Mouse (Mus musculus): ENCODE results near the gene Klhdc8a. TPM values are rescaled to one million over a fixed set of nuclear protein-coding genes. Genes with fewer than 3 reads are reported as not detected.

Klhdc8a gene
- polyA plus RNA-seq, 1 experiment = not detected

DNA sequence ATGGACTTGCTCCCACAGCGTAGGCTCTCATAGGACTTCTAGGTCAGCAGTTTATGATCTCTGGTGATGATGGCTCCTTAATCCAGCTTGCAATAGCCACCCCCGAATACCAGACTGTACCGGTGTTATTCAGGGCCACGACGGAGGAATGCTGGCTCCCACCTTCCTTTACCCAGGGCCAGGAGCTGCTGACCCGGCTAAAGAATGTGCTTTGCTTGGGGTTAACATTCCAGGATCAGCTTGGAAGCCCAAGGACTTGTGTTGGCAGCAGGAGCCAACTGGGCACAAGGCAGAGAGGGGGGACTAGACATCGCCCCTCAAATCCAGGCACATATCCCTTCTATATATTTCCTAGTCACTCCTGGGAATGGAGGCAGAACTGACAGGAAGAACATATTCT is 12.3 kb downstream of the Klhdc8a start:
- TF ChIP-seq CTCF (IDR thresholded peaks at IDR 0.05; ENCODE audit: insufficient read depth, low read depth, low read length) (no peak), POLR2A (IDR thresholded peaks at IDR 0.05; ENCODE audit: insufficient read depth, low read depth, low read length) (no peak)
- Histone ChIP-seq H3K27ac (ENCODE audit: insufficient read depth, low read depth, low read length) (no peak overlapping the region), H3K4me1 (ENCODE audit: control insufficient read depth, insufficient read depth, low read length) (peaks cover under 1% of the 10 kb centered on the region; the same call in 1 of the 2 replicates), H3K4me3 (ENCODE audit: insufficient read depth, low read depth, low read length) (no peak overlapping the region)
- 78% methylated on average over 7 of the region's 7 CpGs for WGBS

DNA sequence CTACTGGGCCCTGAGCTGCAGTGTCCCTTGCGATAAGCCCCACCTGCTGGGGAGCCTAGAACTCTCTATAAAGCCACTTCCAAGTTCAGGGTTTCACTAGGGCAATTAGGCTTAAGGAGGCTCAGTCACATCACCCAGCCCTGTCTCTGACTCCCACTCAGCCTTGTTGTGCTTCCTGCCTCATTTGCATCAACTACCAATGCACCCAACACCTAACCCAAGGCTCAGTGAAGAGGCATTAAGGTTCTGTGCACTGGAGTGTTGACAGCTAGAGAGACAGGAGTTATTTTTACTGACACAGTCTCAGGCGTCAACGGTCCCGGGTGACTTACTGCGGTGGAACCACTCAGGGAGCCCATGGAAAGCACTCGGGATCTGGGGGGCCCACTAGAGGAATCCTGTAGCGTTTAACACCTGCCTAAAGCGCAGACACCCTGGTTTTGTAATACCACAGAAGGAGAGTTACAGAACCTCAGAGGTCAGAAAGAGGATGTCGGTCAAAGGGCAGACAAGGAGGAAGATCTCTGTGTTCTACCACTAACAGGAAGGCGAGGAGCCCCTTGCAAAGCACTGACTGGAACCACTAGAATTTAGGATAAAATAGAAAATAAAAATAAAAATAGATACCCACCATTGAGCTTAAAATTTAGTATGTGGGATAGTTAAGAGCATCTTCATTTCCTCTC is 12.9 kb downstream of the Klhdc8a start:
- TF ChIP-seq CTCF (IDR thresholded peaks at IDR 0.05; ENCODE audit: insufficient read depth, low read depth, low read length) (no peak), POLR2A (IDR thresholded peaks at IDR 0.05; ENCODE audit: insufficient read depth, low read depth, low read length) (no peak)
- 92% methylated on average over 10 of the region's 10 CpGs for WGBS
- H3K4me1 ChIP-seq (ENCODE audit: control insufficient read depth, insufficient read depth, low read length) = peaks cover 7% of the 10 kb centered on the region
- H3K4me3 ChIP-seq (ENCODE audit: insufficient read depth, low read depth, low read length) = no peak overlapping the region
- no peak overlapping the region for H3K27ac ChIP-seq (ENCODE audit: insufficient read depth, low read depth, low read length)

DNA sequence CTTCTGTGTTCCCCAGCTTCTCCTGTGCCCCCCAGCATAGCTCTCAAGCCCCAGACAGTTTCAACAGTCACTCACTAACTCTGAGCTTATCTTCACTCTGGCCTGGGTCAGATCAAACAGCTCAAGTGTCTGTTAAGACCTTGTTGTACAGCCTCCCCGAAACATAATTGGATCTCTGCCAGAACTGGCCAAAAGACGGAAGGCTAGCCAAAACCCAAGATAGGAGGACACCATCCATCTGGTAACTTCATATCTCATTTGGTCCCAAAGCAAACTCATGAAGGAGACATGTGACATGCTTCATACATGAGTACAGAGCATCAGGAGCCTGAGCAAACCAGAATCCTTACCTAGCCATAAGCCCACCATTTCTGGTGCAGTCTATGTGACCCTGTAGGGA is 13.6 kb downstream of the Klhdc8a start:
- no peak for TF ChIP-seq CTCF (IDR thresholded peaks at IDR 0.05; ENCODE audit: insufficient read depth, low read depth, low read length)
- no peak for TF ChIP-seq POLR2A (IDR thresholded peaks at IDR 0.05; ENCODE audit: insufficient read depth, low read depth, low read length)

DNA sequence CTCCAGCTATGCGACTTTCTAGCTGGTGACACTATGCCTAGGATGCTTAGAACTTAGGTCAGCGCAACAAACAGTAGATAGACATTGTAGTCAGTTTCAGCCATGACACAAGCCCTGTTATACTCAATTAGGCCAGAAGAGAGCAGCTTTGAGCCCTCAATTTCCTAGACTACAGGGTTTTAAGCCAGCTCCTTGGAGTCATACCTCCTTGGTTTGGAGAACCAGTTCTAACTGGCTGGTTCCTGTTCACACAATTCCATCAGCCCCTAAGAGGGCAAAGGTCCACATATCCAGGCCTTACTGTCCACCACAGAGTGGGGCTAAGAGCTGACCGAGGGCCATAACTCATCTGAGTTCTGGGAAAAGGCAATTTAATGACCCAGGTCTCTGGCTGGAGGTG is 14.3 kb downstream of the Klhdc8a start:
- H3K4me1 ChIP-seq (ENCODE audit: control insufficient read depth, insufficient read depth, low read length) = peaks cover 8% of the 10 kb centered on the region
- WGBS = 65% methylated on average over 3 of the region's 3 CpGs
- TF ChIP-seq CTCF (IDR thresholded peaks at IDR 0.05; ENCODE audit: insufficient read depth, low read depth, low read length) (no peak), POLR2A (IDR thresholded peaks at IDR 0.05; ENCODE audit: insufficient read depth, low read depth, low read length) (no peak)
- H3K27ac ChIP-seq (ENCODE audit: insufficient read depth, low read depth, low read length) = no peak overlapping the region
- no peak overlapping the region for H3K4me3 ChIP-seq (ENCODE audit: insufficient read depth, low read depth, low read length)

More for the DNA sequence above, 13.6 kb downstream of the Klhdc8a start:
- WGBS = 54% methylated on average over 2 of the region's 2 CpGs
- peaks cover 8% of the 10 kb centered on the region for H3K4me1 ChIP-seq (ENCODE audit: control insufficient read depth, insufficient read depth, low read length)
- no peak overlapping the region for H3K27ac ChIP-seq (ENCODE audit: insufficient read depth, low read depth, low read length)
- H3K4me3 ChIP-seq (ENCODE audit: insufficient read depth, low read depth, low read length) = no peak overlapping the region

DNA sequence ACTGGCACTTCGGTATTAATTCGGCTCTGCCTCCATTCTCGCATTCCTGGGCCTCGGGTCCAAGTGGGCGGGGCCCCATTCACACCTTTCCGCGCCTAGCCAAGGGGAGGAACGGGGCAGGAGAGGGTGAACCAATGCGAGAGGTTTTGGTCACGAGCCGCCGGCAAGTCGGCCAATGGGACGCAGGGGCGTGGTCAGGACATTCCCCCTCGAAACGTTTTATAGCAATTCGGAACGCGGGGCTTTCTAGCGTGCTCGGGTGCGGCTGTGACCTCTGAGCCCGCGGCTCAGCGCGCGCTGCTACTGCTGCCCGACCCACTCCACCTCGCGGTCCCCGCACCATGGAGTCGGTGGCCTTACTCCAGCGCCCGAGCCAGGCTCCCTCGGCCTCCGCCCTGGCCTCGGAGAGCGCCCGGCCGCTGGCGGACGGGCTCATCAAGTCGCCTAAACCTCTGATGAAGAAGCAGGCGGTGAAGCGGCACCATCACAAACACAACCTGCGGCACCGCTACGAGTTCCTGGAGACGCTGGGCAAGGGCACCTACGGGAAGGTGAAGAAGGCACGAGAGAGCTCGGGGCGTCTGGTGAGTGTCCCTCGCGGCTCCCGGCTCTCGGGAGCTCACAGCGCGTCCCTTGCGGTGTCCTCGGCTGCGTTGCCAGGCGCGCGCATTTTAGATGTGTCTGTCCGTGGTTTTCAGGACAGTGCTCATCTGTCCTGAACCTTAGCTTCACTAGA is 17.6 kb downstream of the Klhdc8a start, which contains the start of gene Nuak2:
Nuak2 (plus strand) TSS at position 238 of the 736 bp plus-strand sequence.
- Histone ChIP-seq H3K27ac (ENCODE audit: insufficient read depth, low read depth, low read length) (no peak within 1 kb of the TSS), H3K4me3 (ENCODE audit: insufficient read depth, low read depth, low read length) (peak within 1 kb of the TSS; percentile 48), H3K4me1 (ENCODE audit: control insufficient read depth, insufficient read depth, low read length) (peaks cover 18% of the 10 kb centered on the region)
- 4% methylated on average over 67 of the region's 67 CpGs for WGBS
- TF ChIP-seq POLR2A (IDR thresholded peaks at IDR 0.05; ENCODE audit: insufficient read depth, low read depth, low read length) = no peak
- TF ChIP-seq CTCF (IDR thresholded peaks at IDR 0.05; ENCODE audit: insufficient read depth, low read depth, low read length) = no peak

DNA sequence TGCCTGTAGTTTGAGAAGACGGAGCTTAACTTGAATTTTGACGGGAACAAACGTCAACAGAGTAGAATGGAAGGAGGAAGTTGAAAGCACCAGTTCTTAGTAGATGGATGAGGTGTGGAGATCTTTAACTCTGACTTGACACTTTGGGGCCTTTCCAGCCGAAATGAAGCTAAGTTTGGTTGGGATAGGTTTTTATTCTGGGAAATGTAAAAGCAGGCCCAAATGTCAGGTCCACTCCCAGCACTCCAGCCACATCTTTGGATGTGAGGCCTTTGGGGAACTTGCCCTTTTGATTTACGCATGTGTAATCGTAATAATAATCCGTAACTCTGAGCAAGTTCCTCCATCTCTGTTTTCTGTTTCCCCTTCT is 18.2 kb downstream of the Klhdc8a start:
- Histone ChIP-seq H3K27ac (ENCODE audit: insufficient read depth, low read depth, low read length) (no peak overlapping the region), H3K4me1 (ENCODE audit: control insufficient read depth, insufficient read depth, low read length) (peaks cover 18% of the 10 kb centered on the region), H3K4me3 (ENCODE audit: insufficient read depth, low read depth, low read length) (peak overlapping the region; percentile 48)
- WGBS = 67% methylated on average over 7 of the region's 7 CpGs
- TF ChIP-seq CTCF (IDR thresholded peaks at IDR 0.05; ENCODE audit: insufficient read depth, low read depth, low read length) (no peak), POLR2A (IDR thresholded peaks at IDR 0.05; ENCODE audit: insufficient read depth, low read depth, low read length) (no peak)

DNA sequence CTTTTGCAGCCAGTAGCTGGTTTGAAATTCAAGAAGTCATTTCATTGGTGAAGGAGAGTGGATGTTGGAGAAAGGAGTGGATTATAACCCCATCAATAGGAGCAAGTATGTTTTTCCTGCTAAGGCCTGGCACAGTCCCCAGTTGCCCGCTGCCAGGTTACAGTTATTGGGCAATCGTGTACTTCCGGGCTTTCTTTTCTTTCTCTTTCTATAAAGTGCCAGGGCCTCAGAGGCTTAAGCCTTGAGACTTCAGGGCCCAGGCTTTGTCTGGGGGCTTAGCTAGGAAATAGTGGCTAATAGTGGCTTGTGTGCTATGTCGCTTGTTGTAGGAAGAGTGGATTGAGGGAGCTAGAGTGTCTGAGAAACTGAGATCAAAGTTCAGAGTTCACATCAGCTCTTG is 19.0 kb downstream of the Klhdc8a start:
- Histone ChIP-seq H3K4me3 (ENCODE audit: insufficient read depth, low read depth, low read length) (no peak overlapping the region), H3K27ac (ENCODE audit: insufficient read depth, low read depth, low read length) (no peak overlapping the region), H3K4me1 (ENCODE audit: control insufficient read depth, insufficient read depth, low read length) (peaks cover 19% of the 10 kb centered on the region)
- no peak for TF ChIP-seq POLR2A (IDR thresholded peaks at IDR 0.05; ENCODE audit: insufficient read depth, low read depth, low read length)
- TF ChIP-seq CTCF (IDR thresholded peaks at IDR 0.05; ENCODE audit: insufficient read depth, low read depth, low read length) = no peak
- 75% methylated on average over 4 of the region's 4 CpGs for WGBS

DNA sequence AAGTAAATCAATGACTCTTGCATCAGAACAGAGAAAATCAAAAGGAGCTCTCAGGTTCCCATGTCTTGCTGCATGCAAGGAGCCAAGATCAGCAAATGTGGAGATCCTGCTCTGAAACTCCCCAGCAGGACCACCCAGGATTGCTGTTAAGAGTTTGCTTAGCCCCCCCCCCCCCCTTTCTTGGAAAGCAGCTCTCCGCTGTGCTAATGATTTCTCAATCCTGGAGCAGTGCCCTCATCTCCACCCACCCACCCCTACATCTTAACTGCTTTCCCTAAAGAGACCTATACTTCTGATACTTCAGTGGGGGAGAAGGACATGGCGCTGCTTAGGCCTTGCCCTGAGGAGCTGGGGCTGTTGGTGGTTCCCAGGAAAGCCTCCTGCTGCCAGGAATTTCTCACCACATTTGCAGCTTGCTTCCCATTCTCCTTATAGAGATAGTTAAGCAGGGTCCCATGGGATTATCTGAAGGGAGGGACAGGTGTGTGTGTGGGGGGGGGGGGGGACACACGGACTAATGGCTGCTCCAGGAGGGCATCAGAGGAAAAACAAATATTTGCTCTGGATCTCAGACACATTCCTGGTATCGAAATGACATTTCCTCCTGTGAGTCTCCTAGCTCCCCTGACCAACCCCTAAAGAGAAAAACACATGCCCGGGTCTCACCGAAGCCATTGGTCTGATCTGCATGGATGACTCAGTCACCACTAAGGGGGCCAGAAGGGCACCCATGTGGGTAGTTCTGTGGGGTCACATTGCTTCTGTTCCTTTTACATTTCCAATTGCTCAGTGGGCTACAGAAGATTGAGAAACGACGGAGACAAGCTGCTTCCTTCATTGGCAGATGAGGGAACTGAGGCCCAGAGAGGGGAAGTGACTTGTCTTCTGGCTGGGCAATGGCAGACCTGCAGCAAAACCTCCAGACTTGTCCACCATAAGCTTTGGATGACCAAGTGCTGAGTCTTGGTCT is 19.8 kb downstream of the Klhdc8a start:
- no peak overlapping the region for H3K27ac ChIP-seq (ENCODE audit: insufficient read depth, low read depth, low read length)
- no peak overlapping the region for H3K4me3 ChIP-seq (ENCODE audit: insufficient read depth, low read depth, low read length)
- H3K4me1 ChIP-seq (ENCODE audit: control insufficient read depth, insufficient read depth, low read length) = peaks cover 25% of the 10 kb centered on the region
- TF ChIP-seq CTCF (IDR thresholded peaks at IDR 0.05; ENCODE audit: insufficient read depth, low read depth, low read length) = no peak
- TF ChIP-seq POLR2A (IDR thresholded peaks at IDR 0.05; ENCODE audit: insufficient read depth, low read depth, low read length) = no peak
- WGBS = 63% methylated on average over 8 of the region's 8 CpGs

All from olfactory bulb, adult 2 months (tissue).